Mouse (Mus musculus) cerebellum, adult 8-10 months (tissue): Measurements from ENCODE around the gene Cyp2f2.

Source experiments
- DNase-seq: peaks from one replicate; pipeline ENCODE4 v3.0.0; 2022

The Cyp2f2 gene

GRCm38 (mm10) chr7:27179217-27179918 lies 59.7 kb downstream of the Cyp2f2 start:
- no peak for DNase-seq

GRCm38 (mm10) chr7:27180036-27180435 lies 60.3 kb downstream of the Cyp2f2 start:
- no peak for DNase-seq

DNA sequence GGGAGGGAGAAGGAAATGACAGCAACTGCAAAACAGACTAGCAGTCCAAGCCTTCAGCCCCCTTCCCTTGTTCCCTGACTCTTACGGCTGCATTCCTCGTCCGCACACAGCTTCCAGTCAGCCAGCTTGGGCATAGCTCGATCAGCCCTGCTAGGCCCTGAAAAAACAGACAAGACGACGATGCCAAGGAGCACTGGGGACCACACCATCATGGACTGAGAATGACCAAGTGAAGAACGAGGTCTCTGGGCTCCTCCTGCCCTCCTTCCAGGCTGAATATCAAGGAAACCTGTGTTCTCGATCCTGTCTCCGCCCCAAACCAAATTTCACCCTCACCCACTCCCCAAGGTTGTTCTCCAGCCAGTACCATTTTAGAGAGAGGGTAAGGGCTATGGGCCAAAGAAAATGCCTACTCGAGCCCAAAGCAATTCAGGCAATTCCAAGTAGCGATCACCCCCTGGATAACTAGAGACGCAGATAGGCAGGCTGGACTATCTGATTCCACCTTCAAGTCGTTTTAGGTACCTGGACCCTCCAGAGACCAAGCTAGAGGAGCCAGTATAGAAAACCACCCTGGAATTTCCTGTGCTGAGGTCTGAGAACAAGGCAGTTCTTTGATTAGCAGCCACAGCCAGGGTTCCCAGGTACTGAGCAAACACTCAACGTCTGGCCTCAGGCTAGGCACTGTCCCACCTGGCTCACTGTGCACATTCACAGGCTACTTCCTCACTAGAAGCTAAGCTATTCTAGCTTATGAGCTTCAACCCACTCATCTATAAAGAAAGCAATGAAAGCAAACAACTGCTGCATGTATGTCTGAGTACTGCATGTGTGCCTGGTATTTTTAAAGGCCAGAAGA lies 61.4 kb downstream of the Cyp2f2 start, which contains the start of the genes Gm21983 and Mia:
Gene Gm21983, minus strand, starts transcription at position 250 of the 859 bp plus-strand sequence.
Gene Mia, minus strand, starts transcription at position 321 of the 859 bp plus-strand sequence.
- no peak for DNase-seq

GRCm38 (mm10) chr7:27182498-27182897 lies 62.8 kb downstream of the Cyp2f2 start:
- DNase-seq, result no peak
